Mouse (Mus musculus) hindbrain, embryonic 13.5 days (tissue): ENCODE measurements at regions not wholly inside any gene's neighbourhood (a gene's known extent, or its start where the extent isn't known, plus 50 kb on each side); places are given as distances from the start of the nearest gene placed in this dataset.

Experiments used
- ATAC-seq: fragments of 200-750 bp; cut with Nextera tagmentation; 2 replicates; pipeline ENCODE4 v1.8.0; 2017; ENCODE audit warnings: moderate TSS enrichment; ENCODE audit not compliant: low FRiP score
- H3K27ac ChIP-seq: fragments of 300-500 bp; sonication (generic); 2 replicates; pipeline ENCODE4 v1.5.1; 2015; ENCODE audit warnings: inconsistent platforms, mild to moderate bottlenecking, moderate library complexity
- H3K27me3 ChIP-seq: fragments of 300-500 bp; sonication (generic); 2 replicates; pipeline ENCODE4 v1.6.1; 2015; ENCODE audit warnings: mild to moderate bottlenecking, inconsistent platforms
- H3K36me3 ChIP-seq: fragments of 300-500 bp; sonication (generic); 2 replicates; pipeline ENCODE4 v1.6.1; 2015; ENCODE audit warnings: mild to moderate bottlenecking, inconsistent platforms
- H3K4me1 ChIP-seq: fragments of 300-500 bp; sonication (generic); replicated peaks from 2 replicates; pipeline ENCODE4 v1.6.1; 2015; ENCODE audit warnings: inconsistent platforms
- H3K4me2 ChIP-seq: fragments of 300-500 bp; sonication (generic); 2 replicates; pipeline ENCODE4 v1.6.1; 2015; ENCODE audit warnings: inconsistent platforms, mild to moderate bottlenecking, moderate library complexity
- H3K4me3 ChIP-seq: fragments of 300-500 bp; sonication (generic); 2 replicates; pipeline ENCODE4 v1.5.1; 2015; ENCODE audit warnings: mild to moderate bottlenecking, inconsistent platforms
- H3K9ac ChIP-seq: fragments of 300-500 bp; sonication (generic); 2 replicates; pipeline ENCODE4 v1.6.1; 2015; ENCODE audit warnings: mild to moderate bottlenecking, inconsistent platforms
- H3K9me3 ChIP-seq: fragments of 300-500 bp; sonication (generic); 2 replicates; pipeline ENCODE4 v1.6.1; 2016; ENCODE audit warnings: inconsistent platforms
- WGBS: fragments of 180-500 bp; shearing (Covaris S2); methylation state at CpG from one replicate; pipeline ENCODE4 v1.1.7; 2015; 5-methylcytosine and 5-hydroxymethylcytosine counted together

GRCm38 (mm10) chr17:31779466-31779865 is 76.1 kb downstream of the Sik1 start:
- Histone ChIP-seq H3K27me3 (no peaks in the 10 kb centered on the region), H3K4me3 (no peak overlapping the region), H3K36me3 (no peaks in the 10 kb centered on the region), H3K27ac (no peak overlapping the region), H3K9ac (no peak overlapping the region), H3K9me3 (no peaks in the 10 kb centered on the region), H3K4me2 (no peak overlapping the region), H3K4me1 (peaks cover 16% of the 10 kb centered on the region)
- WGBS: 75% methylated on average over 3 of the region's 3 CpGs
- no peak for ATAC-seq

- peaks cover 8% of the 10 kb centered on the region for H3K4me1 ChIP-seq
- H3K36me3 ChIP-seq: no peaks in the 10 kb centered on the region
- no peak overlapping the region for H3K27ac ChIP-seq
- no peaks in the 10 kb centered on the region for H3K27me3 ChIP-seq
- H3K4me3 ChIP-seq: no peak overlapping the region
- no peaks in the 10 kb centered on the region for H3K9me3 ChIP-seq
- no peak overlapping the region for H3K9ac ChIP-seq
- no peak for ATAC-seq
- whole genome bisulfite sequencing: 89% methylated on average over 6 of the region's 6 CpGs
- H3K4me2 ChIP-seq: no peak overlapping the region
These were observed 73.4 kb downstream of the Sik1 start for GRCm38 (mm10) chr17:31782251-31782650.

- Histone ChIP-seq H3K4me3 (no peak overlapping the region), H3K36me3 (no peaks in the 10 kb centered on the region), H3K27ac (no peak overlapping the region), H3K4me1 (no peaks in the 10 kb centered on the region), H3K9ac (no peak overlapping the region), H3K4me2 (no peak overlapping the region), H3K9me3 (no peaks in the 10 kb centered on the region), H3K27me3 (0 out of 2 replicates have a peak, but pooled peaks cover 2% of the 10 kb centered on the region)
- ATAC-seq: no peak
- 95% methylated on average over 5 of the region's 5 CpGs for WGBS
These were observed 72.5 kb downstream of the Sik1 start for GRCm38 (mm10) chr17:31783071-31783470.

DNA sequence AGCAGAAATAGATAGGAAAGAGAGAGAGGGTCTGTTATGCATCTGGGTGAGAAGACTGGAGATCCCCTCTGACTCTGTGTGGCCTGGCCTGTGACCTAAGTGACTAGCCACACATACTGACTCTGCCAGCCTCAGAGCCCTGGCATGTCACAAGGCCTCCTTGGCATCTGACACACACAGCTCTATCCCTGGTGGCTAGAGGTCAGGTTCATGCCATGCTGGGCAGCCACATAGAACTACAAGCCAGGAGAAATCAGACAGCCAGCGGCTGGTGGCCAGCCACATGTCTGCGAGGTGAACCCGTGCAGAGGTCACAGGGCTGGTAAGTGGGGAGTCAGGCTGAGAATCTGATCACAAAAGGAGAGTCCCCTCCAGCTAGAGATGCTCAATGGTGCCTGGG is 67.3 kb downstream of the Sik1 start:
- H3K36me3 ChIP-seq: no peaks in the 10 kb centered on the region
- 87% methylated on average over 3 of the region's 3 CpGs for WGBS
- no peak overlapping the region for H3K4me3 ChIP-seq
- H3K27ac ChIP-seq: no peak overlapping the region
- H3K4me2 ChIP-seq: no peak overlapping the region
- H3K4me1 ChIP-seq: peaks cover 38% of the 10 kb centered on the region
- ATAC-seq: no peak
- no peaks in the 10 kb centered on the region for H3K9me3 ChIP-seq
- no peak overlapping the region for H3K9ac ChIP-seq
- H3K27me3 ChIP-seq: 0 out of 2 replicates have a peak, but pooled peaks cover 8% of the 10 kb centered on the region

- H3K9me3 ChIP-seq: no peaks in the 10 kb centered on the region
- no peak overlapping the region for H3K9ac ChIP-seq
- H3K4me1 ChIP-seq: peaks cover 45% of the 10 kb centered on the region
- H3K27ac ChIP-seq: peak overlapping the region; percentile 78
- ATAC-seq: no peak
- 0 out of 2 replicates have a peak, but pooled peaks cover 8% of the 10 kb centered on the region for H3K27me3 ChIP-seq
- no peak overlapping the region for H3K4me3 ChIP-seq
- WGBS: 84% methylated on average over 9 of the region's 9 CpGs
- H3K36me3 ChIP-seq: no peaks in the 10 kb centered on the region
- H3K4me2 ChIP-seq: no peak overlapping the region
These were observed 66.5 kb downstream of the Sik1 start for GRCm38 (mm10) chr17:31789068-31789583.

DNA sequence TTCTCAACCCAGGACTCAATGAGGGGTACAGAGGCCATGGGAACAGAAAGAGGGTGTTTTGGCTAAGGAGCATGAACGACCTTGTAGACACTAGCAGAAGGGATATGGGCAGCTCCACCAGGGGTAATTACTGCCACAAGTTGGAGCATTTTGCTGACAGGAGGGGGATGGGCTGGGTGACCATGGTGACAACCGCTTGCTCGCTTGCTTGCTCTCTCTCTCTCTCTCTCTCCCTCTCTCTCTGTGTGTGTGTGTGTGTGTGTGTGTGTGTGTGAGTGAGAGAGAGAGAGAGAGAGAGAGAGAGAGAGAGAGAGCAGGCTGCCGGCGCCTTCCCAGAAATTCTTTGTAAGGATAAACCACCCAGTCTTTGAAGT is 65.7 kb downstream of the Sik1 start:
- peak overlapping the region; percentile 78 for H3K27ac ChIP-seq
- no peak overlapping the region for H3K4me3 ChIP-seq
- H3K9ac ChIP-seq: no peak overlapping the region
- no peaks in the 10 kb centered on the region for H3K9me3 ChIP-seq
- 0 out of 2 replicates have a peak, but pooled peaks cover 8% of the 10 kb centered on the region for H3K27me3 ChIP-seq
- ATAC-seq: peak; percentile 21; the same call in 1 of the 2 replicates
- no peaks in the 10 kb centered on the region for H3K36me3 ChIP-seq
- peak overlapping the region; percentile 38; the same call in 1 of the 2 replicates for H3K4me2 ChIP-seq
- 0% methylated on average over 3 of the region's 5 CpGs for WGBS
- H3K4me1 ChIP-seq: peaks cover 45% of the 10 kb centered on the region

GRCm38 (mm10) chr17:31790280-31791063 is 65.1 kb downstream of the Sik1 start:
- H3K36me3 ChIP-seq: no peaks in the 10 kb centered on the region
- ATAC-seq: peak; percentile 65
- H3K9ac ChIP-seq: peak overlapping the region; percentile 40
- WGBS: 8% methylated on average over 22 of the region's 22 CpGs
- 0 out of 2 replicates have a peak, but pooled peaks cover 8% of the 10 kb centered on the region for H3K27me3 ChIP-seq
- no peaks in the 10 kb centered on the region for H3K9me3 ChIP-seq
- H3K4me2 ChIP-seq: peak overlapping the region; percentile 38
- H3K27ac ChIP-seq: peak overlapping the region; percentile 78
- no peak overlapping the region for H3K4me3 ChIP-seq
- H3K4me1 ChIP-seq: peaks cover 45% of the 10 kb centered on the region

- H3K4me3 ChIP-seq: no peak overlapping the region
- no peak overlapping the region for H3K4me2 ChIP-seq
- H3K27me3 ChIP-seq: 0 out of 2 replicates have a peak, but pooled peaks cover 8% of the 10 kb centered on the region
- no peak overlapping the region for H3K9ac ChIP-seq
- H3K36me3 ChIP-seq: no peaks in the 10 kb centered on the region
- ATAC-seq: no peak
- no peak overlapping the region for H3K27ac ChIP-seq
- whole genome bisulfite sequencing: 94% methylated on average over 17 of the region's 17 CpGs
- H3K4me1 ChIP-seq: peaks cover 45% of the 10 kb centered on the region
- H3K9me3 ChIP-seq: no peaks in the 10 kb centered on the region
These were observed 63.9 kb downstream of the Sik1 start for GRCm38 (mm10) chr17:31791656-31792055.

- 95% methylated on average over 5 of the region's 5 CpGs for WGBS
- H3K9me3 ChIP-seq: no peaks in the 10 kb centered on the region
These were observed 62.6 kb downstream of the Sik1 start for GRCm38 (mm10) chr17:31793040-31793439.

GRCm38 (mm10) chr17:31793521-31793920 is 62.1 kb downstream of the Sik1 start:
- Histone ChIP-seq H3K4me1 (peaks cover 45% of the 10 kb centered on the region), H3K9ac (no peak overlapping the region), H3K4me2 (no peak overlapping the region), H3K36me3 (no peaks in the 10 kb centered on the region), H3K27ac (no peak overlapping the region), H3K27me3 (0 out of 2 replicates have a peak, but pooled peaks cover 5% of the 10 kb centered on the region), H3K4me3 (no peak overlapping the region), H3K9me3 (no peaks in the 10 kb centered on the region)
- no peak for ATAC-seq
- WGBS: 55% methylated on average over 10 of the region's 10 CpGs

More at GRCm38 (mm10) chr17:31793040-31793439, 62.6 kb downstream of the Sik1 start:
- Histone ChIP-seq H3K4me1 (peaks cover 45% of the 10 kb centered on the region), H3K9ac (no peak overlapping the region), H3K36me3 (no peaks in the 10 kb centered on the region), H3K4me3 (no peak overlapping the region), H3K27ac (no peak overlapping the region), H3K27me3 (0 out of 2 replicates have a peak, but pooled peaks cover 5% of the 10 kb centered on the region), H3K4me2 (no peak overlapping the region)
- ATAC-seq: no peak

- no peak overlapping the region for H3K4me3 ChIP-seq
- no peaks in the 10 kb centered on the region for H3K36me3 ChIP-seq
- no peaks in the 10 kb centered on the region for H3K9me3 ChIP-seq
- 84% methylated on average over 4 of the region's 4 CpGs for WGBS
- 0 out of 2 replicates have a peak, but pooled peaks cover 5% of the 10 kb centered on the region for H3K27me3 ChIP-seq
- H3K27ac ChIP-seq: no peak overlapping the region
- H3K4me2 ChIP-seq: no peak overlapping the region
- peaks cover 45% of the 10 kb centered on the region for H3K4me1 ChIP-seq
- no peak overlapping the region for H3K9ac ChIP-seq
- ATAC-seq: no peak
These were observed 61.6 kb downstream of the Sik1 start for GRCm38 (mm10) chr17:31793964-31794363.
